Mouse (Mus musculus): Measurements from ENCODE around the gene Cacna2d4.

Gene Cacna2d4

DNA sequence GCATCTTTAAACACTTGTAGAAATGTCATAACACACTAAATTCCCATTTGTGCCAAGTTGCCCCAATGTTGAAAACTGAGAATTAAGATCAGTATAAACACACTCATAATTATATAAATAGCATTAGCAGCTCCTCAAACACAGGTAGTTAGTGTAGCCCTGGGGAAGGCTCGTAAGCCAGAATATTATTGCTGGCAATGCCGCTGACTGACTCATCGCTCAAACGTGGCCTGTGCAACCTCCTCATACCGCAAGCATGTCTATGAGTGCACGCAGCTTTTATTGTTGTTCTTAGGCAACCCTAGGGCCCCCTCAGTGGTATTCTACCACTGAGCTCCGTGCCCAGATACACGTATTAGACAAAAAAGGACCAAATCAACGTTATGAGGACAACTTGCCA is 156.5 kb downstream of the Cacna2d4 start:
- DNase-seq: no peak

DNA sequence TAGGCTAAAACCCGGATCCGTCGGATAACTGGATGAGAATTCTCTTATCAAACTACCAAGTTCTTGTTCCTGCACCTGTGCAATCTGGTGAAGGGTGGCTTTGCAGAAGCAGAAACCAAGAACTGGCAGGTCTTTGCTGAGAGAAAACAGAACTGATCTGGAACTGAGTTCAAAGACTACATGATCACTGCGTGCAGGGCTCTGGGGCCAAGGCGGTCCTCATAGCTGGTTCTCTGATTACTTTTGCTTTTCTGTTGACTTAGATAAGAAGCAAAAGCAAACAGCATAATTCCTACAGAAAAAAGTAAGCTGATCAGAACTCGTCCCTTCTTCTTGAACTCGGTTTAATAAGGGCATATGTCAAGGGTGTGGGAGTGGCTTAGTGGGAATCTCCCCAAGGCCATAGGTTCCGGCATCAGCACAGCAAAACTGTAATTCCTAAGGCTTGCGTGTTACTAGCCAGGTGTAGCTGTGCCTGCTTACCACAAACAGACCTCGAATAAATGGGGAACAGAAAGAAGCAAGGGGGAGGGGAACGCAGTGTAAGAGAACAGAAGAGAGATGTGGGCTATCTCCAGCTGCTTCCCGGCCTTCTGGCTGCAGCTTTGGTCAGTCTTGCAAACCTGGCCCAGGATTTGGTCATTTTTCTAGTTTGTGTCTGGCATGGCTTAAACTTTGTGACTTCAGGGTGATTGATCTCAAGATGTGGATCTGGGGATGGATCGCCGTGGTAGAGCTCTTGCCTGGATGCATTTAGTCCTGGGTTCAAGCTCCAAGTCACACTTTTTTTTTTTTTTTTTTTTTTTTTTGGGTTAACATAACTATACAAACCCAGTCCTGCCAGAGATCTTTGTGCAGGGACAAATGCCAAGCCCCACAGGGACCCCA is 159.3 kb downstream of the Cacna2d4 start:
- DNase-seq: no peak

DNA sequence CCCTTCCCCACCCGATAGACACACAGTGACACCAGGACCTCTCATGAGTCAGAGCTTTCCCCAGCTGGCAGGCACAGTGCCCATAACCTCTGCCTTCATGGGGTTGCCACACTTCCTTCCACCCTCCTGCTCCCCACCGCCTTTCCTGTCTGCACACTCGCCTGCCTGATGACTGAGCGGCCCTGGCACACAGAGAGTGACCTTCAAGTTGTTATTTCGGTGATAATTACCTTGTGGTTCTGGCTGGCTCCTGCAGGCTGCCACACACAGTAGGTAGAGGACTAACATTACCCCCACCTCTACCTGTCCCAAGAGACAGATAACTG is 159.9 kb downstream of the Cacna2d4 start:
- DNase-seq: no peak

DNA sequence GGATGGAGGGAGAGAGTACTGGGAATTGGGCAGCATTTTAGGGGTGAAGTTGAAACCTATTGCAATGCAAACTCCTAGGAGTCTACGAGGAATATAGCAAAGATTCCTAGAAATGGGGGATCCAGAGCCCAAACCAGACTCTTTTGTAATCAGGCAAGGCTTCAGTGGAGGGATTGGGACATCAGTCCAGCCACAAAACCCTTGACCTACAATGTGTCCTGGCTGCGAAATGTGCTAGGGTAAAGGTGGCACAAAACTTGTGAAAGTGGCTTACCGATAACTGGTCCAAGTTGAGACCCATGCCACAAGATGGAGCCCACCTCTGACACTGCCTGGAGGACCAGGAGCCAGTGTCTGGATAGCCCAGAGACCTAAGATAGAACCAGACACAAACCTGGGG is 163.0 kb downstream of the Cacna2d4 start:
- DNase-seq: no peak

DNA sequence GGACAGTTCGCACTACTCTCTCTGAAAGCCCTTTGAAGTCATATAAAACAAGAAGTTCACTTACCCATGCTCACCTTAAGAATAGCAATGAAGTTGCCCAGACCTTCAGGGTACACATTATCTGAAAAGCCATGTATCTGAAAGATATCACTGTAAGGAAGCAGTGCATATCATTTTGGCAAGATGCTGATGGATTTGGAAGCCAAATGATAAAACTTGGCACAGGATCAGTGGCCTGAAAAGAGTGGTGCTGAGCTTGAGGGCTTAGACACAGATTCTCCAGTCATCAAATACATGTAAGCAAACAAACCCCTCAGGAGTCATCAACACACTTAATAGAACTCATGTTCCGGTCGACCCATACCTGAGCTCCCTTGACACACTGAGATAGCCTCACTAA is 164.3 kb downstream of the Cacna2d4 start:
- no peak for DNase-seq

DNA sequence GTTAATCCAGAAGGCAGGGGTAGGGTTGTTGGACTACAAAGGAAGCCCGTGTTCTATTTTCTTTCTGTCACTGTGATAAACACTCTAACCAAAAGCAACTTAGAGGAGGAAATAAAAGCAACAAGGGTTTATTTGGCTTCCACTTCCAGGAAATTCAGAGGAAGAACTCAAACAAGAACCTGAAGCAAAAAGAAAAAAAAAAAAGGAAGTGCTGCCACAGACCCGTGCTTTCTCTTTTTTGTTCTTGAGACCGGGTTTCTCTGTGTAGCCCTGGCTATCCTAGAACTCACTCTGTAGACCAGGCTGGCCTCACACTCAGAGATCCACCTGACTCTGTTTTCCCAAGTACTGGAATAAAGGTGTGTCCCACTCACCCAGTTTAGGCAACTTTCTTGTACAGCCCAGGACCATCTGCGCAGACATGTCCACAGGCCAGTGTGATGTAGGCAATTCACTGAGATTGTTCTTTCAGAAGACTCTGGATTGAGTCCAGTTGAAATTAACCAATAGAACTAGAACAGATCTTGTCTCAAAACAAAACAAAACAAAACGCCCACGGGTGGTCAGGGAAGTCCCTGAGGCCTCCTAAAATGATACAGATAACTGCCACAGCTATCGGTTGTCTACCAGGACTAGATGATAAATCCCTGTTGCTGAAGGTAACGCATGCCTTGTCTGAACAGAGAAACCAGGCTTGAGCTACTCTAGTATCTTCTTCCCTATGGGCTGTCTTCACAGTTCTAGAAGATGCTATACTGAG is 165.4 kb downstream of the Cacna2d4 start:
- no peak for DNase-seq
